Mouse (Mus musculus) ES-E14 (cell line): Measurements from ENCODE around the gene Mpdu1. TPM values are rescaled to one million over a fixed set of nuclear protein-coding genes. Genes with fewer than 3 reads are reported as not detected.

Experiments
- DNase-seq: peaks from one replicate; pipeline ENCODE4 v3.0.0-alpha.2; 2013; ENCODE audit warnings: low read depth, low spot score
- H3K27ac ChIP-seq: 2 replicates; pipeline ENCODE4 v1.5.1; 2012; ENCODE audit warnings: low read depth, mild to moderate bottlenecking, low read length, moderate library complexity, mixed read lengths; ENCODE audit not compliant: poor library complexity, insufficient read depth, severe bottlenecking
- H3K36me3 ChIP-seq: 2 replicates; pipeline ENCODE4 v1.6.1; 2012; ENCODE audit warnings: mild to moderate bottlenecking, low read length, moderate library complexity, mixed read lengths; ENCODE audit not compliant: control insufficient read depth, poor library complexity, insufficient read depth, severe bottlenecking
- H3K4me1 ChIP-seq, 2 experiments: fragments of 150-350 bp in 1 of 2; sonication (generic) in 1 of 2; 2 replicates each; pipeline ENCODE4 v1.6.1; 2012; ENCODE audit warnings: low read length in 2 of 2, mild to moderate bottlenecking in 1 of 2, mixed read lengths in 1 of 2; ENCODE audit not compliant: control insufficient read depth in 2 of 2, insufficient read depth in 2 of 2, poor library complexity in 1 of 2
- H3K4me3 ChIP-seq, 2 experiments: fragments of 150-350 bp in 1 of 2; sonication (generic) in 1 of 2; 2 replicates each; pipeline ENCODE4 v1.5.1; 2012; ENCODE audit warnings: low read length in 2 of 2, low read depth in 1 of 2, mild to moderate bottlenecking in 1 of 2, mixed read lengths in 1 of 2; ENCODE audit not compliant: insufficient read depth in 1 of 2, poor library complexity in 1 of 2, severe bottlenecking in 1 of 2
- H3K9ac ChIP-seq: 2 replicates; pipeline ENCODE4 v1.6.1; 2012; ENCODE audit warnings: low read depth, mild to moderate bottlenecking, low read length, mixed read lengths; ENCODE audit not compliant: poor library complexity, insufficient read depth, severe bottlenecking
- H3K9me3 ChIP-seq: fragments of 150-350 bp; sonication (generic); 2 replicates; pipeline ENCODE4 v1.6.1; 2012; ENCODE audit warnings: low read depth, mild to moderate bottlenecking, low read length; ENCODE audit not compliant: control insufficient read depth, insufficient read depth
- CHD2 ChIP-seq: IDR thresholded peaks from 2 replicates; pipeline ENCODE4 v1.6.1; 2014; ENCODE audit warnings: mild to moderate bottlenecking, low read depth, low read length, inconsistent platforms
- HCFC1 ChIP-seq: IDR thresholded peaks from 2 replicates; pipeline ENCODE4 v1.6.1; 2012; ENCODE audit warnings: low read length, inconsistent platforms, borderline replicate concordance; ENCODE audit not compliant: insufficient read depth
- MAFK ChIP-seq: IDR thresholded peaks from 2 replicates; pipeline ENCODE4 v1.6.1; 2014; ENCODE audit warnings: mild to moderate bottlenecking, low read depth, low read length, inconsistent platforms; ENCODE audit not compliant: insufficient read depth
- ZC3H11A ChIP-seq: IDR thresholded peaks from 2 replicates; pipeline ENCODE4 v1.6.1; 2012; ENCODE audit warnings: low read depth, mild to moderate bottlenecking, inconsistent platforms, low read length, borderline replicate concordance
- ZNF384 ChIP-seq: IDR thresholded peaks from 2 replicates; pipeline ENCODE4 v1.6.1; 2012; ENCODE audit warnings: low read depth, low read length, inconsistent platforms
- in situ Hi-C, 2 experiments: fragments of 600-800 bp; cut with MboI; formaldehyde crosslinking; loops; one replicate each; pipeline ENCODE4 v1.15.1; 2025; ENCODE audit warnings: low sequenced_read_pairs in 2 of 2, inconsistent platforms in 1 of 2; ENCODE audit not compliant: unreplicated experiment in 2 of 2
- total RNA-seq: library from RNA; depleted of rRNA; stranded (reverse); fragments of 300-350 nt; gene quantifications from 2 replicates; pipeline ENCODE4 v1.2.3, GENCODE M21; 2012

Gene Mpdu1
- total RNA-seq, 1 experiment = 258 TPM

- TF ChIP-seq MAFK (no peak), ZC3H11A (no peak), ZNF384 (no peak), HCFC1 (no peak)
- peak overlapping the region; percentile 52 for H3K27ac ChIP-seq
- no peaks in the 10 kb centered on the region for H3K9me3 ChIP-seq
- H3K9ac ChIP-seq = peak overlapping the region; percentile 93
- H3K4me1 ChIP-seq = peaks cover 2 to 16% of the 10 kb centered on the region in 2 experiments
- peaks cover 32% of the 10 kb centered on the region for H3K36me3 ChIP-seq
- no peak for DNase-seq
- in situ Hi-C loops = no loop called here
- peak overlapping the region; percentile 93 to 98 for H3K4me3 ChIP-seq
These were observed 17.9 kb upstream of the Mpdu1 start for GRCm38 (mm10) chr11:69680136-69680855.

- H3K4me3 ChIP-seq = peak overlapping the region; percentile 25 to 93; a peak in 2 of 4 replicates
- no peaks in the 10 kb centered on the region for H3K9me3 ChIP-seq
- H3K4me1 ChIP-seq = peaks cover 2 to 10% of the 10 kb centered on the region in 2 experiments
- peaks cover 37% of the 10 kb centered on the region for H3K36me3 ChIP-seq
- no peak for DNase-seq
- H3K27ac ChIP-seq = no peak overlapping the region
- no peak for TF ChIP-seq ZC3H11A
- TF ChIP-seq HCFC1 = no peak
- no peak for TF ChIP-seq ZNF384
- no peak for TF ChIP-seq CHD2
- TF ChIP-seq MAFK = no peak
- in situ Hi-C loops = no loop called here
- H3K9ac ChIP-seq = peak overlapping the region; percentile 40; the same call in 1 of the 2 replicates
These were observed 16.7 kb upstream of the Mpdu1 start for GRCm38 (mm10) chr11:69679144-69679543.

GRCm38 (mm10) chr11:69672211-69672706 lies 9.8 kb upstream of the Mpdu1 start, which contains the start of gene Eif4a1:
TSS of gene Eif4a1 (minus strand) at chr11:69672423.
- peaks cover 66% of the 10 kb centered on the region for H3K36me3 ChIP-seq
- H3K9ac ChIP-seq = peak within 1 kb of the TSS; percentile 99
- in situ Hi-C loops = no loop called here
- DNase-seq = peak; percentile 100
- peak; percentile 93 for TF ChIP-seq CHD2
- TF ChIP-seq MAFK = no peak
- peak; percentile 65 for TF ChIP-seq HCFC1
- H3K4me1 ChIP-seq = peaks cover 2% of the 10 kb centered on the region in 2 experiments; a peak in 2 of 4 replicates
- H3K9me3 ChIP-seq = no peaks in the 10 kb centered on the region
- H3K27ac ChIP-seq = peak within 1 kb of the TSS; percentile 97
- H3K4me3 ChIP-seq = peak within 1 kb of the TSS; percentile 80 to 96

- Histone ChIP-seq H3K9me3 (no peaks in the 10 kb centered on the region), H3K4me1 (peaks cover 2% of the 10 kb centered on the region in 2 experiments; a peak in 2 of 4 replicates), H3K9ac (peak overlapping the region; percentile 99), H3K27ac (peak overlapping the region; percentile 97), H3K4me3 (peak overlapping the region; percentile 80 to 96), H3K36me3 (peaks cover 67% of the 10 kb centered on the region)
- TF ChIP-seq ZC3H11A (no peak), ZNF384 (no peak), MAFK (no peak), HCFC1 (no peak), CHD2 (no peak)
- in situ Hi-C loops = no loop called here
- no peak for DNase-seq
These were observed 9.3 kb upstream of the Mpdu1 start for GRCm38 (mm10) chr11:69671726-69672124.
